ENCODE assay signal across 35 mouse cellular contexts in genomic region chr15:99727525-99727924, GRCm38 (mm10). TPM values are rescaled to one million over a fixed set of nuclear protein-coding genes. Genes with fewer than 3 reads are reported as not detected.
"Had no signal": no experiment of that assay in that cellular context is flagged by ENCODE, and none has a peak within 500 bp of the region (broad histone marks: within the 10 kb centered on the region; RNA-seq: fewer than 3 reads in every experiment).

No protein-coding gene starts in this region.

- H3K27ac ChIP-seq: heart, embryonic 10.5 days; hindbrain, embryonic 13.5 days; hindbrain, embryonic 15.5 days; hindbrain, postnatal 0 days; kidney, embryonic 15.5 days; kidney, postnatal 0 days; limb, embryonic 13.5 days; limb, embryonic 15.5 days; liver, embryonic 12.5 days; liver, embryonic 14.5 days had no signal

- H3K9me3 ChIP-seq: heart, embryonic 10.5 days; heart, embryonic 12.5 days; hindbrain, embryonic 13.5 days; hindbrain, embryonic 15.5 days; limb, embryonic 15.5 days had no signal

- DNase-seq: gastrocnemius, postnatal 10 days; gastrocnemius, postnatal 25 days; heart, postnatal 14 days; heart, postnatal 36 days; kidney, adult 11 months; kidney, adult 2 months; kidney, adult 9 months; kidney, postnatal 14 days; kidney, postnatal 36 days; layer of hippocampus, adult 9-11 months; layer of hippocampus, postnatal 36 days; left cerebral cortex, postnatal 4 days had no signal

- H3K27me3 ChIP-seq: heart, embryonic 12.5 days; hindbrain, embryonic 13.5 days; hindbrain, embryonic 15.5 days; kidney, embryonic 15.5 days; limb, embryonic 13.5 days; limb, embryonic 15.5 days had no signal

- ATAC-seq: hindbrain, postnatal 0 days; intestine, embryonic 16.5 days; liver, embryonic 12.5 days had no signal

- H3K4me3 ChIP-seq: heart, embryonic 10.5 days; heart, embryonic 12.5 days; hindbrain, embryonic 13.5 days; hindbrain, embryonic 15.5 days; kidney, embryonic 15.5 days; limb, embryonic 13.5 days; limb, embryonic 15.5 days; liver, embryonic 12.5 days had no signal

RNA-seq across cellular contexts. Expression of gene Gm17349, which starts 22.2 kb away (rescaled TPM):
- total RNA-seq: gastrocnemius, adult 18-20 months; hematopoietic stem cell, adult 5-6 weeks; hindbrain, postnatal 0 days; left cerebral cortex, postnatal 4 days; liver, adult 2 months had no signal
- polyA plus RNA-seq: gonadal fat pad, adult 2 months; heart, embryonic 10.5 days; heart, embryonic 12.5 days; heart, embryonic 14.5 days; heart, embryonic 16.5 days; hindbrain, embryonic 11.5 days; hindbrain, embryonic 13.5 days; hindbrain, embryonic 15.5 days; hindbrain, postnatal 0 days; intestine, embryonic 14.5 days; intestine, embryonic 16.5 days; kidney, embryonic 15.5 days; kidney, postnatal 0 days; large intestine, adult 2 months; limb, embryonic 11.5 days; limb, embryonic 13.5 days; limb, embryonic 15.5 days; liver, embryonic 12.5 days; liver, embryonic 14.5 days; liver, embryonic 16.5 days had no signal
